Mouse (Mus musculus) layer of hippocampus, postnatal 25 days (tissue): ENCODE measurements around the gene Zfand3. TPM values are rescaled to one million over a fixed set of nuclear protein-coding genes. Genes with fewer than 3 reads are reported as not detected.
A peak's percentile ranks its signal among the peaks of the same experiment; 100 is the strongest.

Experiments used
- DNase-seq, 2 experiments: peaks; one replicate each; pipeline ENCODE4 v3.0.0; 2022; ENCODE audit warnings: mixed read lengths in 2 of 2, low spot score in 1 of 2; ENCODE audit errors: extremely low spot score in 1 of 2
- total RNA-seq, 2 experiments: library from RNA; stranded (reverse); gene quantifications; 2 replicates each; pipeline ENCODE4 v1.2.3; 2021

Gene Zfand3
- total RNA-seq, 2 experiments from 2014 or later = 114 to 119 TPM

- DNase-seq = no peak
These were observed 139.6 kb downstream of the Zfand3 start for GRCm38 (mm10) chr17:30144114-30144513.

GRCm38 (mm10) chr17:30145596-30146149, 141.1 kb downstream of the Zfand3 start:
- DNase-seq = no peak

GRCm38 (mm10) chr17:30146555-30146954, 142.0 kb downstream of the Zfand3 start:
- DNase-seq = no peak

GRCm38 (mm10) chr17:30147897-30148296, 143.4 kb downstream of the Zfand3 start:
- DNase-seq = no peak

DNA sequence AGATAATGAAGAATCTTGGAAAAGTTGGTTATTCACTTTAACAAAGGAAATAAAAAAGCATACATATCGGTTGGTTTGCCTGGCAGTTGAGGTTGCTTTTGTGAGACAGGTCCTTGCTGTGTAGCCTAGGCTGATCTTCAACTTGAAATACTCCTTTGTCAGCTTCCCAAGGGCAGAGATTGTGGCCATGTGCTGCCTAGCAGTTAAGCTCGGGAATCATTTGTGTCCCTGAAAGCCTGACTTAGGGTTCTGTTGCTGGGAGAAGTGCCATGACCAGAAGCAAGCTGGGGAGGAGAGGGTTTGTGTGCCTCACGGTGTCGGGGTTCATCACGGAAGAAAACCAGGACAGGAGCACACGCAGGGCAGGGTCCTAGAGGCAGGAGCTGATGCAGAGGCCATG, 143.8 kb downstream of the Zfand3 start:
- DNase-seq = no peak

- DNase-seq = peak in 1 of 2 experiments; percentile 1
These were observed 145.4 kb downstream of the Zfand3 start for GRCm38 (mm10) chr17:30149911-30150310.

- DNase-seq = no peak
These were observed 149.6 kb downstream of the Zfand3 start for GRCm38 (mm10) chr17:30154144-30154543.

GRCm38 (mm10) chr17:30154861-30155260, 150.3 kb downstream of the Zfand3 start:
- DNase-seq = no peak

DNA sequence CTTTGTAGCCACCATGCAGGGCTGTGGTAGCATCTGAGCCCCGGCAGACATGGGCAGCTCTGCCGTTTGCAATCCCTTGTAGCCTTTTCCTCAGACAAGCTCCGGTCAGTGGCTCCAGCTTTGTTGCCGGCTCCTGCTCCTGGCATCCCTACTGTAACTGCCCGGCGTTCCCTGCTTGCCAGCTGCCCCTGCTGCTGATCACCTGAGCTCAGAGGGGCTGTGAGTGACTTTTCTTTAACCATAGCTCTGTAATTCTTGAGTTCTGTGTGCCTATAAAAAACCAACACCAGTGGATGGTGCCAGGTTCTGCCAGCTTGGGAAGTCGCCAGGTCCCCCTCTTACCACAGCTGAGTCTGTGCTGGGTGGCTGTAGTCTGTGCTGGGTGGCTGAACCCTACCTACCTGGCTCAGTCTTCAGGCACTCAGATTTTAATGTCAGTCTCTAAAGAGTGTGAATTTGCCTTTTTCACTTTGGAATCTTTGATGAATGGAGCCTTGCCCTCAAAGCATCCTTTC, 150.9 kb downstream of the Zfand3 start:
- DNase-seq = no peak

DNA sequence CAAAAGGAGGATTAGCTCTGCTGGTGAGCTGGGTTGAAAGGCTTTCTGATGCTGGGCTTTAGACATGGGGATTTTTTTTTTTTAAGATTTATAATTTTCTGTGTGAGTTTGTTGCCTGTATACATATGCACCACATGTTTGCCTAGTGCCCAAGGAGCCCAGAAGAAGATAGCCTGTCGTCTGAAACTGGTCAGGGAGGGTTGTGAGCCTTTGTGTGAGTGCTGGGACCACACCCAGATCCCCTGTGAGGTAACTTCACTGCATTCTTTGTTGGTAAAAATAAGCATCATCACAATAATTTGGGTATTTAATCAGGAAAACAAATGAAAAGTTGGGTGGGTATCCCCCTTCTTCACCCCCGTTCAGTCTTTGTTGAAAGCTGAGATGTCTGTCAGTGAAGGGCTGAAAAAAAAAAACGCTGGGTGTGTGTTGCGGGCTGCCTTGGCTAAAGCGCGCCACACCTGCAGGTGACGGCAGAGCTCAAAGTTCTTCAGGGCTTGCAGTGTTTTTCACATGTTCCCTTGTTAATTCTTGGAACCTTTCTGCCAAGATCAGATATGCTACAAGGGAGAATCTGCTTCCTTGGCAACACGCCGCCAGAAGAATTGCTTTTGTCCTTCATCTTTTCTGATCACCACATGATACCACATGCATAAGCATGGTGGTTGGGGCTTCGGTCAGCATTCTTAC, 154.0 kb downstream of the Zfand3 start:
- no peak for DNase-seq

DNA sequence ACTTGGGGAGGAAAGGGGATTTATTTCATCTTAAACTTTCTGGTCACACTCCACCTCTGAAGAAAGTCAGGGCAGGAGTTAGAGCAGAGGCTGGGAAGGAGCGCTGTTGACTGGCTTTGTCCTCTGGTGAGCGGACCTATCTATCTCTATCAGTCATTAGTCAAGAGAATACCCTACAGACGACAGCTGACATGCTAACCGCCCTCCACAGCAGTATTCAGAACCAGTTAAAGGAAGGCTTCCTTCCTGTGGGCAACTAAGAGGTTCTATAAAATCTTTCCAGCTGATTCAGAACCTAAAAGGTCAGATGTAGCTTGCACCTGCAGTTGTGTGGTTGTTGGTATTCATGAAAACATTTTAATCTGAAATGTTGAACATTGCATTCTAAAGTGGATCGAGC, 154.8 kb downstream of the Zfand3 start:
- DNase-seq = no peak

DNA sequence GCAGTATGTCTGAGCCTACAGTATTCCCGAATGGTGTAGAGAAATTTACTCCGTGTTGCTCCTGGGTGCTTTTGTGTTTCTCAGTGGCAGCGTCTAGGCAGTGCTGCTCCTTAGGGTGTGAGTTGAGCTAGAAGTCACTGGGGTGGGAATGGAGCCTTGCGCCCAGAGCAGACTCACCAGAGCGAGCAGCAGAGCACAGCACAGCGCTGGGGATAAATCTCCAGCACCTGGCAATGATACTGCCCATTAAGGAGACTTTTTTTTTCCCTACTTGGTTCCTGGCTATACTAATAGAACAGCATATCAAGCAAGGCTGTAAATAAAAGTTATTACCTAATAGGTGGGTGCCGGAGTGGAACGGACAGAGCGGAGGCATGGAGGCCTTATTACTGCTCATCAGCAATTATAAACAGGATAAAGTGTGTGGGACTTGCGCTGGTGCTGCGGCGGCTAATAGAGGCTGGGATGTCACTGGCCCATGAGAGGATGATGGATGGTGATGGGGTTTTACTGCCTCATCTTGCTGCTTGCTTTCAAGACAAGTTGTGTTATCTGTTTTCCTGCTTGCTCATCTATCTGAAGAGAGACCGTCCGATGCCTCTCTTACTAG, 156.4 kb downstream of the Zfand3 start:
- DNase-seq = no peak

DNA sequence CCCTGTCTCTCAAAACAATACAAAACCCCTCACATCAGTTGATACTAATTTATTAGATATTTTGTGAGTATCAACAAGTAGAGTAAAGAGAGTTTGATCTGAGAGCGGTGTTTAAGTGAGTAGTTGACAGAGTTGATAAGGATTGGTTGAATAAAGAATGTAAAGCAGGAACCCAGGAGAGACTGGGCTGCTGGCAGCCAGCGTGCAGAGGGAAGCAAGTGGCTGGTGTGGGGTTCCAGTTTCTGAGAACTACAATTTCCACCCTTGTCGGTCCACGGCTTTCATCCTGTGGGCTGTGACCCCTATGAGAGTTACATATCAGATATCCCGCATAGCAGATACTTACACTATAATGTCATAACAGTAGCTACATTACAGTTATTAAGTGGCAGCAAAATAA, 158.4 kb downstream of the Zfand3 start:
- DNase-seq = no peak

DNA sequence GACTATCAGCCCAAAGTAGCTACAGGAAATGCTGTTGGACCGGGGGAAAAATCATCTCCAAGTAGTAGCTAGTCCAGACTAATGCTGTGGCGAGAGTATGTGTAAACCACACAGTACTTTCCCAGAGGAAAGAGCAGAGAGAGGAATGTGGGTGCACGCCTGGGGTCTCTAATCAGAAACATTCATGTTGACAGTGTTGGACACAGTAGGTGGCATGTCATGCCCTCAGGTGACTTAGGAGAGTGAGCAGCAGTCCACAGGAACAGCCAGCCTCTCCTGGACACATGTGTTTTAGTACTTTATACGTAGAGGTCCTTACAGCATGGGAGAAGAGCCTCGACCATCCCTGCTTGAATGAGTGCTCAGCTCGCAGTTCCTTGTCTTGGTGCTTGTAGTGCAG, 159.3 kb downstream of the Zfand3 start:
- no peak for DNase-seq

DNA sequence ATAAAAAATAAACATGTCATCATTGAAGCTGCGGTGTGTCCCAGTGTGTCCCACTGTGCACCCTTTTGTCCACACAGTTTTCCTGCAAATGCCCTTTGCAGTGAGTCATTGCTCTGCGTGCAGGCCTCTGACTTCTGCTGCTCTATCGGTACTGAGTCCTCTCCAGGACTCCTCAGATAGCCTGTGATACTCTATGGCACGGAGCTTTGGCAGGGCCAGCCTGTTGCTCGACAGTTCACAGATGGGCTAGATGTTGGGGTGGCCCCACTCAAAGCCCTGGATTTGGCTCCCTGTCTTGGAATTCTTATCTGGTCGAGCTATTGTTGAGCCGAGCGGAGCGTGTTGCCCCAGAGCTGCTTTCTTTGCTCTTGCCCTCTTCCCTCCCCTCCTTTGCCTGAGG, 160.3 kb downstream of the Zfand3 start:
- no peak for DNase-seq

DNA sequence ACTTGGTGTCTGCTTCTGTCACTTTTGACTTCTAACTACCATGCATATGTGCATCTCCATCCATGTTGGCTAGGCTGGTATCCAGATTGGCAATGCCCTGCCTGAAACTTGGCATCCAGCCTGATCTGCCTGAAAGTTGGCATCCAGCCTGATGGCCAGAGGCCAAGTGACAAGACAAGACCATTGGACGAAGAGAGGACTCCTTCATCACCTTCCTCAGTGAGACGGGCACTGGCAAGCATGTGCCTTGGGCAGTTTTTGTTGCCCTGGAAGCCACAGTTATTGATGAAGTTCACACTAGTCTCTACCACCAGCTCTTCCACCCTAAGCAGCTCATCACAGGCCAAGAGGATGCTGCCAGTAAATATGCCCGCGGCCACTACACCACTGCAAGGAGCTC, 172.9 kb downstream of the Zfand3 start:
- no peak for DNase-seq

DNA sequence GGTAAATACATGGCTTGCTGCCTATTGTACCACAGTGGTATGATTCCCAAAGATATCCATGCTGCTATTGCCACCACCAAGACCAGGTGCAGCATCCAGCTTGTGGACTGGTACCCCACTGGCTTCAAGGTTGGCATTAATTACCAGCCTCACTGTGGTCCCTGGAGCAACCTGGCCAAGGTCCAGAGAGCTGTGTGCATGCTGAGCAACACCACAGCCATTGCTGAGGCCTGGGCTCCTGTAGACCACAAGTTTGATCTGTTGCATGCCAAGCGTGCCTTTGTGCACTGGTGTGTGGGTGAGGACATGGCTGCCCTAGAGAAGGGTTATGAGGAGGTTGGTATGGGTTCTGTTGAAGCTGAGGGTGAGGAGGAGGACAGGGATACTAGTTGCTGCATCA, 173.9 kb downstream of the Zfand3 start:
- no peak for DNase-seq

- DNase-seq = no peak
These were observed 175.7 kb downstream of the Zfand3 start for GRCm38 (mm10) chr17:30180197-30180596.

DNA sequence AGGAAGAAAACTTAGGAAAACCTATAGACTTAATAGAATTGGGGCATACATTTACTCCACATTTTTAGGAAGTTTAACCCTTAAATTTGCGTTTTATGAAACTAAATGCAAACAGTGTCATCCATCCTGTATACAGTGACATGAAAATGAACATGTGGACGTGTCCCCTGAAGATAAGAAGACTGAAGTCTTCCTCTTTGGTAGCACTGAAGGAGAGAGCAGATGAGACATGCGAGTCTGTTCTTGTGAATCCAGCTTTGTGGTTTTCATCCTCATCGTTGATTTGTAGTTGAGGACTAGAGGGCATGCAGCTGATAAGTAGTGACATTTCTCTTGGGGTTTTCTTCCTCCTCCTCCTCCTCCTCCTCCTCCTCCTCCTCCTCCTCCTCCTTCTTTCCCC, 177.0 kb downstream of the Zfand3 start:
- DNase-seq = no peak

DNA sequence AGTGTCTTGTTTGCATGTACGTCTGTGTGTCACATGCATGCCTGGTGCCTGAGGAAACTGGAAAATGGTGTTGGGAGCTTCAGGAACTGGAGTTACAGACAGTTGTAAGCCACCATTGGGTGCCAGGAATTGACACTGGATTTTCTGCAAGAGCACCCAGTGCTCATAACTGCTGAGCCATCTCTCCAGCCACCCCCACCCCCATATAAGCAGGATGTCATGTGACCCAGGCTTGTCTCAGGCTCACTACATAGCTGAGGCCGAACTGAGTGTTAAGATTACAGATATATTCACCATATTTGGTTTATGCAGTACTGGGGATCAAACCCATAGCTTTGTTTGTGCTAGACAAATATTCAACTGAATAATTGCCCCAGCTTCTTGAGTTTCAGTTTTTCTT, 177.5 kb downstream of the Zfand3 start:
- DNase-seq = no peak

DNA sequence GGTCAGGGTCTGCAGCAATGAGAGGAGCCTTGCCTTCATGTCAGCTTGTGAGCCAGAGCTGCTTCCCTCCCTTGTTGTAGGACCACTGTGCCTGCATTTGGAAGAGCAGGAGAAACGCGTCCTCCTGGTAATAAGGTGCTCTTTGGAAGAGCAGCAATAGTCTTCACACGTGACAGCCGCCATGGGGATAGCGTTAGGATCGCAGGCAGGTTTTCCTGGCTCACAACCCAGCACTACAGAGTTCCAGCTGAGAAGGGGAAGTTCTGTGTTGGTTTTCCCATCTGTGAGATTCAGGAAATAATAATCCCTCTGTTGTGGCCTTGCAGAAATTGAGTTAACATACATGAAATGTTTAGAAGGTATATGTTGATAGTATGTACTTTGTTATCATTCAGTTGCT, 179.0 kb downstream of the Zfand3 start:
- no peak for DNase-seq

- no peak for DNase-seq
These were observed 182.6 kb downstream of the Zfand3 start for GRCm38 (mm10) chr17:30187154-30187553.
